Mouse (Mus musculus) lung, postnatal 0 days (tissue): ENCODE results near the gene Pax3. TPM values are rescaled to one million over a fixed set of nuclear protein-coding genes. Genes with fewer than 3 reads are reported as not detected.
A peak's percentile ranks its signal among the peaks of the same experiment; 100 is the strongest.

Experiments used
- ATAC-seq: fragments of 200-750 bp; cut with Nextera tagmentation; 2 replicates; pipeline ENCODE4 v1.8.0; 2017; ENCODE audit warnings: moderate library complexity
- DNase-seq: peaks from one replicate; pipeline ENCODE4 v3.0.0-alpha.2; 2016; ENCODE audit warnings: low spot score
- H3K27ac ChIP-seq: fragments of 300-500 bp; sonication (generic); 2 replicates; pipeline ENCODE4 v1.5.1; 2014; ENCODE audit warnings: antibody characterized with exemption, mild to moderate bottlenecking, low read length, mixed read lengths
- H3K27me3 ChIP-seq: fragments of 300-500 bp; sonication (generic); replicated peaks from 2 replicates; pipeline ENCODE4 v1.6.1; 2014; ENCODE audit warnings: low read length, mixed read lengths; ENCODE audit not compliant: insufficient read depth
- H3K36me3 ChIP-seq: fragments of 300-500 bp; sonication (generic); 2 replicates; pipeline ENCODE4 v1.6.1; 2014; ENCODE audit warnings: low read length, mixed read lengths; ENCODE audit not compliant: insufficient read depth
- H3K4me1 ChIP-seq: fragments of 300-500 bp; sonication (generic); 2 replicates; pipeline ENCODE4 v1.6.1; 2014; ENCODE audit warnings: antibody characterized with exemption, low read depth, low read length, mixed read lengths; ENCODE audit not compliant: insufficient read depth
- H3K4me2 ChIP-seq: fragments of 300-500 bp; sonication (generic); replicated peaks from 2 replicates; pipeline ENCODE4 v1.6.1; 2014; ENCODE audit warnings: low read depth, mild to moderate bottlenecking, low read length, moderate library complexity, mixed read lengths
- H3K4me3 ChIP-seq: fragments of 300-500 bp; sonication (generic); 2 replicates; pipeline ENCODE4 v1.5.1; 2014; ENCODE audit warnings: low read depth, low read length
- H3K9ac ChIP-seq: fragments of 300-500 bp; sonication (generic); replicated peaks from 2 replicates; pipeline ENCODE4 v1.6.1; 2014; ENCODE audit warnings: low read depth, mild to moderate bottlenecking
- H3K9me3 ChIP-seq: fragments of 300-500 bp; sonication (generic); 2 replicates; pipeline ENCODE4 v1.6.1; 2016; ENCODE audit warnings: low read length, mixed read lengths
- CTCF ChIP-seq: IDR thresholded peaks from 2 replicates; pipeline ENCODE4 v1.5.1; 2016; ENCODE audit warnings: antibody characterized with exemption, mild to moderate bottlenecking
- EP300 ChIP-seq: IDR thresholded peaks from 2 replicates; pipeline ENCODE4 v1.6.1; 2016; ENCODE audit warnings: antibody characterized with exemption, mild to moderate bottlenecking, control low read depth
- WGBS: fragments of 180-500 bp; shearing (Covaris S2); extraction: QIAGEN DNeasy Blood & Tissue Kit; methylation state at CpG from one replicate; pipeline ENCODE4 v1.1.7; 2014; 5-methylcytosine and 5-hydroxymethylcytosine counted together
- polyA plus RNA-seq: library from polyadenylated mRNA; unstranded; fragments of >200 nt; fragmentation: Nextera tagmentation; extraction: Ambion mirVana; gene quantifications from 2 replicates; pipeline ENCODE4 v1.2.1, GENCODE M21; 2015

Pax3 gene
- polyA plus RNA-seq, 1 experiment from 2014 or later, result not detected

GRCm38 (mm10) chr1:78081761-78082160, 115.2 kb downstream of the Pax3 start:
- H3K27ac ChIP-seq, result no peak overlapping the region
- no peaks in the 10 kb centered on the region for H3K4me1 ChIP-seq
- ATAC-seq (no peak), DNase-seq (no peak)
- no peaks in the 10 kb centered on the region for H3K9me3 ChIP-seq
- H3K9ac ChIP-seq, result no peak overlapping the region
- WGBS, result 28% methylated on average over 18 of the region's 18 CpGs
- peak overlapping the region; percentile 27; the same call in 1 of the 2 replicates for H3K4me2 ChIP-seq
- no peaks in the 10 kb centered on the region for H3K36me3 ChIP-seq
- TF ChIP-seq CTCF, result no peak
- TF ChIP-seq EP300, result no peak
- no peak overlapping the region for H3K4me3 ChIP-seq
- no peaks in the 10 kb centered on the region for H3K27me3 ChIP-seq

- H3K9ac ChIP-seq, result no peak overlapping the region
- no peaks in the 10 kb centered on the region for H3K36me3 ChIP-seq
- TF ChIP-seq CTCF (no peak), EP300 (no peak)
- H3K4me1 ChIP-seq, result no peaks in the 10 kb centered on the region
- no peak overlapping the region for H3K4me3 ChIP-seq
- ATAC-seq (no peak), DNase-seq (no peak)
- H3K27ac ChIP-seq, result no peak overlapping the region
- 75% methylated on average over 5 of the region's 5 CpGs for WGBS
- no peak overlapping the region for H3K4me2 ChIP-seq
- no peaks in the 10 kb centered on the region for H3K9me3 ChIP-seq
- H3K27me3 ChIP-seq, result no peaks in the 10 kb centered on the region
These were observed 136.1 kb downstream of the Pax3 start for GRCm38 (mm10) chr1:78060850-78061249.

GRCm38 (mm10) chr1:78057939-78058338, 139.0 kb downstream of the Pax3 start:
- Histone ChIP-seq H3K9ac (no peak overlapping the region), H3K4me1 (no peaks in the 10 kb centered on the region), H3K4me2 (no peak overlapping the region), H3K27ac (no peak overlapping the region), H3K4me3 (no peak overlapping the region), H3K27me3 (no peaks in the 10 kb centered on the region), H3K36me3 (no peaks in the 10 kb centered on the region), H3K9me3 (no peaks in the 10 kb centered on the region)
- ATAC-seq (no peak), DNase-seq (no peak)
- TF ChIP-seq CTCF, result no peak
- no peak for TF ChIP-seq EP300
- WGBS, result 50% methylated on average over 4 of the region's 4 CpGs

- Histone ChIP-seq H3K9ac (no peak overlapping the region), H3K27ac (no peak overlapping the region), H3K27me3 (no peaks in the 10 kb centered on the region), H3K4me1 (no peaks in the 10 kb centered on the region), H3K4me3 (no peak overlapping the region), H3K9me3 (no peaks in the 10 kb centered on the region), H3K4me2 (no peak overlapping the region), H3K36me3 (no peaks in the 10 kb centered on the region)
- WGBS, result 84% methylated on average over 6 of the region's 6 CpGs
- TF ChIP-seq EP300 (no peak), CTCF (no peak)
- DNase-seq, result no peak
- ATAC-seq, result no peak
These were observed 143.3 kb downstream of the Pax3 start for GRCm38 (mm10) chr1:78053677-78054076.

Other genes with a start within 250 kb of the Pax3 start
- gene Sgpp2, start 113.2 kb upstream of the Pax3 start, polyA plus RNA-seq, result 10.9 and 14.0 TPM in 2 replicates